8 mouse cellular contexts compared by ENCODE assay signal in genomic region chr1:22805025-22805725, GRCm38 (mm10). TPM values are rescaled to one million over a fixed set of nuclear protein-coding genes. Genes with fewer than 3 reads are reported as not detected.
DNase-seq lines count a peak whose midpoint lies in the region; ATAC-seq and TF ChIP-seq lines count a peak whose summit lies in the region.

No protein-coding gene starts in this region.

- H3K4me3 ChIP-seq in forebrain, embryonic 12.5 days (replicated peaks), result peak overlapping the region; percentile 72
- peak overlapping the region; percentile 57 for H3K4me3 ChIP-seq in kidney, postnatal 0 days (replicated peaks; ENCODE audit: low read depth, low read length)
- H3K4me3 ChIP-seq in midbrain, embryonic 11.5 days (ENCODE audit: low read depth, low read length), result peak overlapping the region; percentile 74

- peak; percentile 68 for ATAC-seq in forebrain, embryonic 12.5 days (ENCODE audit: low FRiP score)
- peak; percentile 57 for ATAC-seq in kidney, postnatal 0 days (replicated peaks; ENCODE audit: low FRiP score, low read depth)
- ATAC-seq in midbrain, embryonic 11.5 days (ENCODE audit: low FRiP score), result peak; percentile 68
- no peak for ATAC-seq in activated CD4-positive, CD25-positive, alpha-beta regulatory T cell, adult 4 months

- H3K27ac ChIP-seq in forebrain, embryonic 12.5 days, result peak overlapping the region; percentile 69; the same call in 1 of the 2 replicates
- no peak overlapping the region for H3K27ac ChIP-seq in kidney, postnatal 0 days
- no peak overlapping the region for H3K27ac ChIP-seq in midbrain, embryonic 11.5 days (ENCODE audit: low read depth, low read length)

- WGBS in forebrain, embryonic 12.5 days, result 6% methylated on average over 15 of the region's 15 CpGs
- 8% methylated on average over 15 of the region's 15 CpGs for WGBS in kidney, postnatal 0 days
- 4% methylated on average over 14 of the region's 15 CpGs for WGBS in midbrain, embryonic 11.5 days

- DNase-seq in layer of hippocampus, postnatal 10 days (ENCODE audit: low spot score in 2 of 2), result peak; percentile 48 to 50
- no peak for DNase-seq in layer of hippocampus, adult 9-11 months
- DNase-seq in cerebellum, adult 18-20 months, result peak; percentile 60 to 70
- DNase-seq in kidney, postnatal 0 days (ENCODE audit: low spot score), result no peak
- peak; percentile 90 for DNase-seq in midbrain, embryonic 11.5 days (ENCODE audit: low spot score, missing footprints)
- no peak for DNase-seq in urinary bladder, postnatal 10 days (ENCODE audit: low spot score)

- no peaks in the 10 kb centered on the region for H3K36me3 ChIP-seq in forebrain, embryonic 12.5 days (replicated peaks)
- no peaks in the 10 kb centered on the region for H3K36me3 ChIP-seq in kidney, postnatal 0 days (ENCODE audit: insufficient read depth, low read length)
- no peaks in the 10 kb centered on the region for H3K36me3 ChIP-seq in midbrain, embryonic 11.5 days (ENCODE audit: control insufficient read depth, insufficient read depth, low read length)

- H3K9ac ChIP-seq in forebrain, embryonic 12.5 days, result peak overlapping the region; percentile 89
- H3K9ac ChIP-seq in kidney, postnatal 0 days (ENCODE audit: low read depth, low read length), result peak overlapping the region; percentile 59
- peak overlapping the region; percentile 86 for H3K9ac ChIP-seq in midbrain, embryonic 11.5 days (ENCODE audit: low read length)

- H3K9me3 ChIP-seq in forebrain, embryonic 12.5 days, result no peaks in the 10 kb centered on the region
- no peaks in the 10 kb centered on the region for H3K9me3 ChIP-seq in kidney, postnatal 0 days (replicated peaks; ENCODE audit: low read length)
- H3K9me3 ChIP-seq in midbrain, embryonic 11.5 days (ENCODE audit: control insufficient read depth, low read length), result no peaks in the 10 kb centered on the region

- TF ChIP-seq CTCF in kidney, postnatal 0 days (IDR thresholded peaks at IDR 0.05; ENCODE audit: low read depth), result no peak

- peaks cover 18% of the 10 kb centered on the region; the same call in 1 of the 2 replicates for H3K4me1 ChIP-seq in forebrain, embryonic 12.5 days
- peaks cover 3% of the 10 kb centered on the region; the same call in 1 of the 2 replicates for H3K4me1 ChIP-seq in kidney, postnatal 0 days (replicated peaks; ENCODE audit: insufficient read depth, low read length)
- 0 out of 2 replicates have a peak, but pooled peaks cover 4% of the 10 kb centered on the region for H3K4me1 ChIP-seq in midbrain, embryonic 11.5 days (ENCODE audit: control insufficient read depth, insufficient read depth, low read length)

- H3K4me2 ChIP-seq in forebrain, embryonic 12.5 days, result peak overlapping the region; percentile 83
- peak overlapping the region; percentile 86 for H3K4me2 ChIP-seq in kidney, postnatal 0 days (ENCODE audit: low read length)
- H3K4me2 ChIP-seq in midbrain, embryonic 11.5 days, result peak overlapping the region; percentile 69

- H3K27me3 ChIP-seq in forebrain, embryonic 12.5 days, result peaks cover 8% of the 10 kb centered on the region; the same call in 1 of the 2 replicates
- peaks cover 8% of the 10 kb centered on the region; the same call in 1 of the 2 replicates for H3K27me3 ChIP-seq in kidney, postnatal 0 days (ENCODE audit: insufficient read depth, low read length)
- H3K27me3 ChIP-seq in midbrain, embryonic 11.5 days (ENCODE audit: control insufficient read depth, insufficient read depth, low read length), result peaks cover 3% of the 10 kb centered on the region

RNA-seq across cellular contexts. Expression of gene Rims1, which starts 0.6 kb away (rescaled TPM):
- 100 to 1,000 TPM; 187 to 199 TPM for total RNA-seq in layer of hippocampus, postnatal 10 days (2021)
- polyA plus RNA-seq in forebrain, embryonic 12.5 days (2016; fragmentation: Nextera tagmentation; extraction: Ambion mirVana), result 3.4 and 5.4 TPM in 2 replicates
- 0.38 and 0.80 TPM in 2 replicates for polyA plus RNA-seq in kidney, postnatal 0 days (2015; fragmentation: Nextera tagmentation; extraction: Ambion mirVana)
- 2.1 and 3.6 TPM in 2 replicates for polyA plus RNA-seq in midbrain, embryonic 11.5 days (2014; fragmentation: Nextera tagmentation; extraction: Ambion mirVana)
- polyA plus RNA-seq in activated CD4-positive, CD25-positive, alpha-beta regulatory T cell, adult 4 months (2017; shearing (Covaris generic)), result not detected

Comparison
In these comparisons a context has a peak if more than half of its experiments do, and no peak if none do; other contexts are left out.
1. DNase-seq: peak in layer of hippocampus, postnatal 10 days (2 of 2), cerebellum, adult 18-20 months (2 of 2) and midbrain, embryonic 11.5 days (single experiment); none in layer of hippocampus, adult 9-11 months (single experiment), kidney, postnatal 0 days (single experiment) and urinary bladder, postnatal 10 days (single experiment).
2. Peak in every context shown above with its lines, with median percentiles within 50 percentile points of each other: H3K4me2 ChIP-seq, H3K4me3 ChIP-seq and H3K9ac ChIP-seq.